Mouse (Mus musculus) hindbrain, embryonic 11.5 days (tissue): ENCODE results near the gene Itgb2. TPM values are rescaled to one million over a fixed set of nuclear protein-coding genes. Genes with fewer than 3 reads are reported as not detected.

Experiments
- ATAC-seq: fragments of 200-750 bp; cut with Nextera tagmentation; 2 replicates; pipeline ENCODE4 v1.8.0; 2017; ENCODE audit warnings: mild to moderate bottlenecking, moderate TSS enrichment, moderate library complexity; ENCODE audit not compliant: low FRiP score
- DNase-seq: peaks from one replicate; pipeline ENCODE4 v3.0.0-alpha.2; 2015; ENCODE audit warnings: low spot score
- H3K27ac ChIP-seq: fragments of 300-500 bp; sonication (generic); 2 replicates; pipeline ENCODE4 v1.5.1; 2014; ENCODE audit warnings: mild to moderate bottlenecking, low read depth, low read length
- H3K27me3 ChIP-seq: fragments of 300-500 bp; sonication (generic); 2 replicates; pipeline ENCODE4 v1.6.1; 2014; ENCODE audit warnings: mild to moderate bottlenecking, low read length, moderate library complexity, mixed read lengths; ENCODE audit not compliant: control insufficient read depth, insufficient read depth
- H3K36me3 ChIP-seq: fragments of 300-500 bp; sonication (generic); 2 replicates; pipeline ENCODE4 v1.6.1; 2014; ENCODE audit warnings: mild to moderate bottlenecking, low read length, moderate library complexity, mixed read lengths; ENCODE audit not compliant: control insufficient read depth, insufficient read depth
- H3K4me1 ChIP-seq: fragments of 300-500 bp; sonication (generic); replicated peaks from 2 replicates; pipeline ENCODE4 v1.6.1; 2014; ENCODE audit warnings: low read length, mixed read lengths; ENCODE audit not compliant: control insufficient read depth, insufficient read depth
- H3K4me2 ChIP-seq: fragments of 300-500 bp; sonication (generic); replicated peaks from 2 replicates; pipeline ENCODE4 v1.6.1; 2014; ENCODE audit warnings: mild to moderate bottlenecking, low read depth, low read length
- H3K4me3 ChIP-seq: fragments of 300-500 bp; sonication (generic); 2 replicates; pipeline ENCODE4 v1.5.1; 2014; ENCODE audit warnings: low read depth, low read length
- H3K9ac ChIP-seq: fragments of 300-500 bp; sonication (generic); 2 replicates; pipeline ENCODE4 v1.6.1; 2014; ENCODE audit warnings: low read depth, low read length
- H3K9me3 ChIP-seq: fragments of 300-500 bp; sonication (generic); 2 replicates; pipeline ENCODE4 v1.6.1; 2016; ENCODE audit warnings: low read length; ENCODE audit not compliant: control insufficient read depth
- WGBS: fragments of 180-500 bp; shearing (Covaris S2); extraction: QIAGEN DNeasy Blood & Tissue Kit; methylation state at CpG from one replicate; pipeline ENCODE4 v1.1.7; 2014; 5-methylcytosine and 5-hydroxymethylcytosine counted together
- polyA plus RNA-seq: library from polyadenylated mRNA; unstranded; fragments of >200 nt; fragmentation: Nextera tagmentation; extraction: Ambion mirVana; gene quantifications from 2 replicates; pipeline ENCODE4 v1.2.1, GENCODE M21; 2014

Gene Itgb2
- 1.2 and 1.8 TPM in 2 replicates for polyA plus RNA-seq

GRCm38 (mm10) chr10:77530140-77530539, at the start of gene Itgb2:
TSS of gene Itgb2 (plus strand) at chr10:77530252.
- Histone ChIP-seq H3K27ac (no peak within 1 kb of the TSS), H3K36me3 (no peaks in the 10 kb centered on the region), H3K9ac (no peak within 1 kb of the TSS), H3K4me3 (no peak within 1 kb of the TSS), H3K4me1 (no peaks in the 10 kb centered on the region), H3K27me3 (no peaks in the 10 kb centered on the region), H3K9me3 (no peaks in the 10 kb centered on the region), H3K4me2 (no peak within 1 kb of the TSS)
- ATAC-seq (no peak), DNase-seq (no peak)
- 67% methylated on average over 9 of the region's 9 CpGs for WGBS

DNA sequence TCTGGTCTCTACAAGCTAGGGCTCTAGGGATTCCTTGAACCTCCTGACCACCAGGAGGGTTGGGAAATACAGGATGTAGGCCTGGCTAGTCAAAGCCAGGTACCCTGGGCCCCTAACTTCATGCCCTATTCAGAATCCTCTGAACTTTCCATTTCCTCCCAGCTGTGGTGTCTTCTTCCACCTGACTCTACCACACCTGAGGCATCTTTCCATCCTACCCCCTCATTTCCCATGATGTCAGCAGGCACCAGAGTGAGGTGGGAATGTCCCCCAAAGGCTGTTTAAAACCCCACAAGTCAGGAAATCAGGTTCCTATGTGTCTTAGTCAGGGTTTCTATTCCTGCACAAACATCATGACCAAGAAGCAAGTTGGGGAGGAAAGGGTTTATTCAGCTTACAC, 48.2 kb upstream of the Itgb2 start:
- Histone ChIP-seq H3K36me3 (no peaks in the 10 kb centered on the region), H3K27ac (no peak overlapping the region), H3K4me1 (no peaks in the 10 kb centered on the region), H3K4me3 (no peak overlapping the region), H3K27me3 (no peaks in the 10 kb centered on the region), H3K9me3 (no peaks in the 10 kb centered on the region), H3K4me2 (no peak overlapping the region), H3K9ac (no peak overlapping the region)
- DNase-seq (no peak), ATAC-seq (no peak)

GRCm38 (mm10) chr10:77484205-77484935, 45.7 kb upstream of the Itgb2 start:
- Histone ChIP-seq H3K9me3 (no peaks in the 10 kb centered on the region), H3K4me1 (no peaks in the 10 kb centered on the region), H3K27ac (no peak overlapping the region), H3K4me2 (no peak overlapping the region), H3K9ac (no peak overlapping the region), H3K27me3 (no peaks in the 10 kb centered on the region), H3K4me3 (no peak overlapping the region), H3K36me3 (peaks cover 9% of the 10 kb centered on the region; the same call in 1 of the 2 replicates)
- peak; percentile 5 for DNase-seq
- ATAC-seq: no peak
- 69% methylated on average over 18 of the region's 18 CpGs for WGBS

DNA sequence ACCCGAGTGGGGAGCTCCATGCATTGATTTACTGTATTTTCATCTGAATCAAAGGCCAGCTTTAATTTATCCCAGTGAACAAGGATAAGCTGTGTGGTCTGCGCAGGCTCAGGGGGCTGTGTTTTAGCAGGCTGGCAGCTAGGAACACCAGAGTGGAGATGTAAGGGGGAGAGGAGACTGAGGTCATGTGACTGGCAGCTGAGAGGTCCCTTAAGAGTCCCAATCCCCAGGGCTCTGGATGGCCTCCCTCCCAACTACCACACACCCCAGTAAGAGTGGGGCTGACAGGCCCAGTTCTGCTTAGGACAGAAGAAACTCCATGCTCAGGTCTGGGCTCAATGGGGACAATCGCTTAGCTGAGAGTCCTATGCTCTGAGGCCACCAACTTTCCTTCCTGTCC, 44.3 kb upstream of the Itgb2 start:
- ATAC-seq (no peak), DNase-seq (no peak)
- Histone ChIP-seq H3K27me3 (no peaks in the 10 kb centered on the region), H3K9ac (no peak overlapping the region), H3K4me1 (no peaks in the 10 kb centered on the region), H3K36me3 (peaks cover 9% of the 10 kb centered on the region; the same call in 1 of the 2 replicates), H3K4me2 (no peak overlapping the region), H3K9me3 (no peaks in the 10 kb centered on the region), H3K27ac (no peak overlapping the region), H3K4me3 (no peak overlapping the region)
- WGBS: 80% methylated on average over 3 of the region's 3 CpGs

GRCm38 (mm10) chr10:77488168-77488567, 41.9 kb upstream of the Itgb2 start:
- no peak overlapping the region for H3K27ac ChIP-seq
- ATAC-seq (no peak), DNase-seq (no peak)
- no peak overlapping the region for H3K4me3 ChIP-seq
- WGBS: 95% methylated on average over 7 of the region's 7 CpGs
- no peaks in the 10 kb centered on the region for H3K9me3 ChIP-seq
- H3K4me1 ChIP-seq: no peaks in the 10 kb centered on the region
- peaks cover 9% of the 10 kb centered on the region; the same call in 1 of the 2 replicates for H3K36me3 ChIP-seq
- H3K27me3 ChIP-seq: no peaks in the 10 kb centered on the region
- H3K9ac ChIP-seq: no peak overlapping the region
- no peak overlapping the region for H3K4me2 ChIP-seq

- no peaks in the 10 kb centered on the region for H3K9me3 ChIP-seq
- no peaks in the 10 kb centered on the region for H3K4me1 ChIP-seq
- H3K27ac ChIP-seq: no peak overlapping the region
- H3K4me2 ChIP-seq: no peak overlapping the region
- 94% methylated on average over 6 of the region's 6 CpGs for WGBS
- no peak overlapping the region for H3K4me3 ChIP-seq
- peaks cover 9% of the 10 kb centered on the region; the same call in 1 of the 2 replicates for H3K36me3 ChIP-seq
- H3K27me3 ChIP-seq: no peaks in the 10 kb centered on the region
- DNase-seq (no peak), ATAC-seq (no peak)
- no peak overlapping the region for H3K9ac ChIP-seq
These were observed 38.5 kb upstream of the Itgb2 start for GRCm38 (mm10) chr10:77491585-77491984.

DNA sequence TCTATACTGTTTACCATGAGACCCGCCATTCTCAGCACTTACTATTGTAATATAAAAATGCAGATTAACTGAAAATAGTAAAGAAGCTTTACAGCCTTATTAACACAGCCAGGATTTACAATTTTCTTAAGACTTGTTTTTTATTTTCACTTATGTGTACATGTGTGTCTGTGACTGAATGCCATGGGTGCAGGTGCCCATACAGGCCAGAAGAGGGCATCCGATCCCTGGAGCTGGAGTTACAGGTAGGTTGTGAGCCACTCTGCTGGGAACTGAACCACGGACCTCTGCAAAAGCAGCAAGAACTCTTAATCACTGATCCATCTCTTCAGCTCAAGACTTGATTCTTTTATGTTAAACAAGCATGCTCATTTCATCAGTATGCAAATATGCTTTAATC, 37.2 kb upstream of the Itgb2 start:
- Histone ChIP-seq H3K36me3 (peaks cover 4% of the 10 kb centered on the region; the same call in 1 of the 2 replicates), H3K4me3 (no peak overlapping the region), H3K27me3 (no peaks in the 10 kb centered on the region), H3K4me2 (no peak overlapping the region), H3K27ac (no peak overlapping the region), H3K9ac (no peak overlapping the region), H3K9me3 (no peaks in the 10 kb centered on the region), H3K4me1 (no peaks in the 10 kb centered on the region)
- DNase-seq: no peak
- WGBS: 96% methylated on average over 3 of the region's 3 CpGs
- ATAC-seq: no peak

GRCm38 (mm10) chr10:77497185-77497584, 32.9 kb upstream of the Itgb2 start:
- 89% methylated on average over 13 of the region's 13 CpGs for WGBS
- Histone ChIP-seq H3K4me3 (no peak overlapping the region), H3K36me3 (peaks cover 6% of the 10 kb centered on the region)

GRCm38 (mm10) chr10:77498254-77498653, 31.8 kb upstream of the Itgb2 start:
- no peak overlapping the region for H3K4me2 ChIP-seq
- no peak for ATAC-seq
- no peak overlapping the region for H3K9ac ChIP-seq
- H3K9me3 ChIP-seq: no peaks in the 10 kb centered on the region
- peaks cover 7% of the 10 kb centered on the region for H3K36me3 ChIP-seq
- no peak overlapping the region for H3K27ac ChIP-seq
- DNase-seq: no peak
- no peaks in the 10 kb centered on the region for H3K27me3 ChIP-seq
- H3K4me3 ChIP-seq: no peak overlapping the region
- 90% methylated on average over 6 of the region's 6 CpGs for WGBS
- no peaks in the 10 kb centered on the region for H3K4me1 ChIP-seq

More at GRCm38 (mm10) chr10:77497185-77497584, 32.9 kb upstream of the Itgb2 start:
- no peaks in the 10 kb centered on the region for H3K4me1 ChIP-seq
- no peaks in the 10 kb centered on the region for H3K9me3 ChIP-seq
- no peak for DNase-seq
- H3K27me3 ChIP-seq: no peaks in the 10 kb centered on the region
- no peak overlapping the region for H3K9ac ChIP-seq
- no peak overlapping the region for H3K27ac ChIP-seq
- ATAC-seq: no peak
- no peak overlapping the region for H3K4me2 ChIP-seq
